Mouse (Mus musculus) liver, embryonic 11.5 days (tissue): Measurements from ENCODE around the gene Veph1. TPM values are rescaled to one million over a fixed set of nuclear protein-coding genes. Genes with fewer than 3 reads are reported as not detected.

Experiments
- polyA plus RNA-seq: library from polyadenylated mRNA; unstranded; fragments of >200 nt; fragmentation: Nextera tagmentation; extraction: Ambion mirVana; gene quantifications from 2 replicates; pipeline ENCODE4 v1.2.1, GENCODE M21; 2014

Veph1 gene
- polyA plus RNA-seq, 1 experiment from 2014 or later = 0.14 TPM

Other genes with a start within 250 kb of the Veph1 start
- gene Ptx3, start 76.9 kb downstream of the Veph1 start, polyA plus RNA-seq = 1.6 and 1.8 TPM in 2 replicates